Mouse (Mus musculus) forebrain, embryonic 11.5 days (tissue): ENCODE measurements around the gene Nol12. TPM values are rescaled to one million over a fixed set of nuclear protein-coding genes. Genes with fewer than 3 reads are reported as not detected.
A peak's percentile ranks its signal among the peaks of the same experiment; 100 is the strongest.

ENCODE experiments used
- ATAC-seq: fragments of 200-750 bp; cut with Nextera tagmentation; replicated peaks from 2 replicates; pipeline ENCODE4 v1.8.0; 2017; ENCODE audit warnings: moderate TSS enrichment; ENCODE audit not compliant: low FRiP score
- DNase-seq: peaks from one replicate; pipeline ENCODE4 v3.0.0-alpha.2; 2017; ENCODE audit warnings: low spot score
- H3K27ac ChIP-seq: fragments of 300-500 bp; sonication (generic); 2 replicates; pipeline ENCODE4 v1.5.1; 2014; ENCODE audit warnings: low read depth, low read length
- H3K27me3 ChIP-seq: fragments of 300-500 bp; sonication (generic); 2 replicates; pipeline ENCODE4 v1.6.1; 2014; ENCODE audit warnings: mild to moderate bottlenecking, low read length, mixed read lengths; ENCODE audit not compliant: control insufficient read depth, insufficient read depth
- H3K36me3 ChIP-seq: fragments of 300-500 bp; sonication (generic); 2 replicates; pipeline ENCODE4 v1.6.1; 2014; ENCODE audit warnings: mild to moderate bottlenecking, low read length, moderate library complexity, mixed read lengths; ENCODE audit not compliant: control insufficient read depth, insufficient read depth
- H3K4me1 ChIP-seq: fragments of 300-500 bp; sonication (generic); replicated peaks from 2 replicates; pipeline ENCODE4 v1.6.1; 2014; ENCODE audit warnings: low read length, mixed read lengths; ENCODE audit not compliant: control insufficient read depth, insufficient read depth
- H3K4me2 ChIP-seq: fragments of 300-500 bp; sonication (generic); 2 replicates; pipeline ENCODE4 v1.6.1; 2014; ENCODE audit warnings: low read depth, mild to moderate bottlenecking, low read length, moderate library complexity, mixed read lengths; ENCODE audit not compliant: severe bottlenecking
- H3K4me3 ChIP-seq: fragments of 300-500 bp; sonication (generic); 2 replicates; pipeline ENCODE4 v1.5.1; 2014; ENCODE audit warnings: low read depth, low read length
- H3K9ac ChIP-seq: fragments of 300-500 bp; sonication (generic); 2 replicates; pipeline ENCODE4 v1.6.1; 2014; ENCODE audit warnings: low read length
- H3K9me3 ChIP-seq: fragments of 300-500 bp; sonication (generic); 2 replicates; pipeline ENCODE4 v1.6.1; 2016; ENCODE audit warnings: low read length, mixed read lengths; ENCODE audit not compliant: control insufficient read depth
- WGBS: fragments of 180-500 bp; shearing (Covaris S2); extraction: QIAGEN DNeasy Blood & Tissue Kit; methylation state at CpG from one replicate; pipeline ENCODE4 v1.1.7; 2014; 5-methylcytosine and 5-hydroxymethylcytosine counted together
- polyA plus RNA-seq: library from polyadenylated mRNA; unstranded; fragments of >200 nt; fragmentation: Nextera tagmentation; extraction: Ambion mirVana; gene quantifications from 2 replicates; pipeline ENCODE4 v1.2.1, GENCODE M21; 2014

Nol12 gene
- polyA plus RNA-seq, 1 experiment from 2014 or later, result 56.8 TPM

DNA sequence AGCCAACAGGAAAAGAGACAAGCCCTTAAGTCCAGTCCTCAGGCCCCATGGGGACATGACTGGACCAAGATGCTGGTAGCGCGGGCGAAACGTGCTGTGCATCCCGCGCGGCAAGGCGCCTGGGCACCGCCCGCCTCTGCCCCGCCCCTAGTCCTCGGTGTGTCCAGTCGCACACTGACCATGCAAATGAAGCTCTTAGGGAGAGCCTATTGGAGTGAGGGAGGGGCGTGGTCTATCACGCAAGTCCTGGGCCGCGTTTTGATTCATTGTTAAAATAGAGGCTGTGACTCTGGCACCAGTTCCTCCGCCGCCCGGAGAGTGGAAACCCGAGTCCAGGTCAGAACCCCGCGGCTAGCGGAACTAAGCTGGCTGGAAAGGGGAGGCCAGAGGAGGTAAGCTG, 12.9 kb downstream of the Nol12 start, which contains the start of gene Triobp:
Gene Triobp, plus strand, starts transcription at position 68 of the 400 bp plus-strand sequence.
- H3K4me1 ChIP-seq, result peaks cover 6% of the 10 kb centered on the region; the same call in 1 of the 2 replicates
- WGBS, result 0% methylated on average over 24 of the region's 24 CpGs
- H3K4me3 ChIP-seq, result peak within 1 kb of the TSS; percentile 47
- H3K36me3 ChIP-seq, result no peaks in the 10 kb centered on the region
- no peaks in the 10 kb centered on the region; the same call in 1 of the 2 replicates for H3K27me3 ChIP-seq
- peak within 1 kb of the TSS; percentile 78 for H3K4me2 ChIP-seq
- H3K9me3 ChIP-seq, result no peaks in the 10 kb centered on the region
- ATAC-seq (peak; percentile 97), DNase-seq (peak; percentile 93)
- H3K27ac ChIP-seq, result 0 out of 2 replicates have a peak within 1 kb of the TSS, but pooled peaks have one; percentile 26
- peak within 1 kb of the TSS; percentile 62 for H3K9ac ChIP-seq

DNA sequence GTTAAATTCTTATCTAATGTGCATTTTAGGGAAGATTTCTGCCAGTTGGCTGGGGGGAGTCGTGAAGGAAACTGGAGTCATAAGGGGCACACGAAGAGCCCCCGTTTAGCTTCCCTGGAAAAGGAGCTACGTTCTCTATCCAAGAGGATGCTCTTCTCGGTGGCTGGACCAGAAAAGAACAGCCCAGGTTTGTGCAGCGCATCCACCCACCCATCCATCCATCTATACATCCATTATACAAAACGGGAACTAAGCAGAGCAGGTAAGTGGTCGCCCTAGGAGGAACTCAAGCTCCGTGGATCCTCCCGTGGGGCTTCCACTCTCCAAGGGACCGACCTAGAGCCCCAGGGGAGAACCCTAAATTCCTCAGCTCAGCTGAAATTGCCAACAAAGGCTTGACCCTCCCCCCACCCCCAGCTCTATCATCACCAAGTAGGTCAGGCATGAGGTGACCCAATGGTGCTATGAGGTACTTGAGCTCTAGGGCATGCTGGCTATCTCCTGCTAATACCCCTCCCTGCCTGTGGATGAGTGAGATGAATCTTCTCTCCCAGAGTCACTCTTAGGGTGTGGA, 13.5 kb downstream of the Nol12 start:
- H3K9ac ChIP-seq, result peak overlapping the region; percentile 62
- H3K27ac ChIP-seq, result 0 out of 2 replicates have a peak overlapping the region, but pooled peaks have one; percentile 26
- 4% methylated on average over 11 of the region's 11 CpGs for WGBS
- no peaks in the 10 kb centered on the region for H3K9me3 ChIP-seq
- H3K4me3 ChIP-seq, result peak overlapping the region; percentile 47
- ATAC-seq (0 out of 2 replicates have a peak, but pooled peaks have one; percentile 18), DNase-seq (no peak)
- peak overlapping the region; percentile 78 for H3K4me2 ChIP-seq
- no peaks in the 10 kb centered on the region; the same call in 1 of the 2 replicates for H3K27me3 ChIP-seq
- no peaks in the 10 kb centered on the region for H3K36me3 ChIP-seq
- peaks cover 6% of the 10 kb centered on the region; the same call in 1 of the 2 replicates for H3K4me1 ChIP-seq

DNA sequence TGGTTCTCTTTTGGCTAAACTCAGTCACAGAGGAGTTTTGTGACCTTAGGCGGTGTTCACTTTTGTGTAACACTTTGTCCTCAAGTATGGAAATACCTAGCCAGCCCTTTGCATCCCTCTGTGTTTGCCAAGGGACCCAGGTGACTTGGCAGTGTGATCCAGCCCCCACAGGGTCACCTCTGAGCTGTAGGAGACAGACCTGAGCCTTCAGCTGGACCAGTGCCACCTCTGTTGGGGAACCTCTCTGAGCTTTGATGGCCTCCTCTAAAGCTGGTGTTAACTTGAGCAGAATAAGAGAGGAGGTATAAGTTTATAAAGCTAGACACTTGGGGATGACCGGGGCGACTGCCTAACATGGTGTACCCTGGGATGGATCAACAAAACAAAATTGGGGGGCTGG, 14.2 kb downstream of the Nol12 start:
- H3K27me3 ChIP-seq, result no peaks in the 10 kb centered on the region; the same call in 1 of the 2 replicates
- H3K27ac ChIP-seq, result no peak overlapping the region
- H3K4me3 ChIP-seq, result no peak overlapping the region
- no peak overlapping the region; the same call in 1 of the 2 replicates for H3K9ac ChIP-seq
- H3K4me2 ChIP-seq, result peak overlapping the region; percentile 78
- no peaks in the 10 kb centered on the region for H3K36me3 ChIP-seq
- WGBS, result 93% methylated on average over 3 of the region's 3 CpGs
- peaks cover 6% of the 10 kb centered on the region; the same call in 1 of the 2 replicates for H3K4me1 ChIP-seq
- ATAC-seq, result no peak
- no peak for DNase-seq
- no peaks in the 10 kb centered on the region for H3K9me3 ChIP-seq

DNA sequence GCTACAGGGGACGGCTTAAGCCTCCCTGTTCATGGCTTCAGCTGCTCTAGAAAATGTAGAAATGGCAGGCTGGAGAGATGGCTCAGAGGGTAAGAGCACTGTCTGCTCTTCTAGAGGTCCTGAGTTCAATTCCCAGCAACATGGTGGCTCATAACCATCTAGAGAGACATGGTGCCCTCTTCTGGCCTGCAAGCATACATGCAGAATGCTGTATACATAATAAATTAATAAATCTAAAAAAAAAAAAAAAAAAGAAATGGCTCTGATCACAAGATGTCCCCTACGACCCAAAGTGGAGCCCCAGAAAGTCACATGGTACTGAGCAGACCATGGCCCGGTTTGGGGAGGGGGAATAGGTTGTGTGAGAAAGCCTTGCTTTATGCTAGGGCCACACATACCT, 20.9 kb downstream of the Nol12 start:
- WGBS, result 75% methylated on average over 3 of the region's 3 CpGs
- no peaks in the 10 kb centered on the region for H3K27me3 ChIP-seq
- H3K4me3 ChIP-seq, result no peak overlapping the region
- no peaks in the 10 kb centered on the region for H3K9me3 ChIP-seq
- ATAC-seq (no peak), DNase-seq (no peak)
- no peaks in the 10 kb centered on the region for H3K36me3 ChIP-seq
- no peak overlapping the region for H3K27ac ChIP-seq
- H3K9ac ChIP-seq, result no peak overlapping the region
- no peak overlapping the region for H3K4me2 ChIP-seq
- no peaks in the 10 kb centered on the region for H3K4me1 ChIP-seq

DNA sequence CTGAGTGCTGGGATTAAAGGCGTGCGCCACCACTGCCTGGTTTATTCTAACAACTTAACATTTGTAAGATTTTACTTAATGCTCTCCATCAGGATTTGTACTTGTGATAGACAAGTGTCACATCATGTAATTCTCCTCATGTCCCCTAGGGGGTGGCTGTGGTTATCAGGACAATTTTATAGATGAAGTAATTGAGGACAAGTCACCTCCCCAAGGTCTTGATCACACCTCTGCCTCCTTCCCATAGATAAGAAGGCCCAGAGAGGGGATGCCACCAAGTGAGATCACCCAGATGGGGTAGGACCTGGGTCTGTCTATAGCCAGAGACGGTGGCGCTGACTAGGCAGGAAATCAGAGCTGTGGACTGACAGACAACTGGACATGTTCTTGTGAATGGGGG, 21.6 kb downstream of the Nol12 start:
- Histone ChIP-seq H3K27ac (no peak overlapping the region), H3K36me3 (no peaks in the 10 kb centered on the region), H3K27me3 (no peaks in the 10 kb centered on the region), H3K4me1 (no peaks in the 10 kb centered on the region), H3K4me3 (no peak overlapping the region), H3K4me2 (no peak overlapping the region), H3K9me3 (no peaks in the 10 kb centered on the region), H3K9ac (no peak overlapping the region)
- DNase-seq (no peak), ATAC-seq (0 out of 2 replicates have a peak, but pooled peaks have one; percentile 18)
- WGBS, result 91% methylated on average over 4 of the region's 4 CpGs

DNA sequence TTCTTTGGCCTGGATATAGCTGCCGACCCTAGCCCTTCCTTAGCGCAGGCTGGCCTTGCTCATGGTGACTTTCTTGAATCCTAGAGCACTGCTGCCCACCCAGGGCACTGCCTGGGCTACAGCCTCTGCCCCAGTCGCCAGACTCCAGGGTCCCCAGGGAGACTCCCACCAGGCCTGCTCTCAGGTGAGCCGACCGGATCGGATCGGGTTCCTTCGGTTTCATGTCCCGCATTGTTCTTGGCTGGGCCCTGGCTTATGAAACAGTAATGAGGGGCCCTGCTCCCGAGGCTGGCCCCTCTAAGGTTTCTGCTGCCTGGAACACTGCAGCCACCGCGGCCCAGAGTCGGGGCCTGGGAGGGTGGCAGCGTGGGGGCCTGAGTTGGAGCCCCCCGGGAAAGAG, 22.3 kb downstream of the Nol12 start:
- H3K4me1 ChIP-seq, result no peaks in the 10 kb centered on the region
- ATAC-seq (no peak), DNase-seq (no peak)
- no peak overlapping the region for H3K27ac ChIP-seq
- no peaks in the 10 kb centered on the region for H3K36me3 ChIP-seq
- no peak overlapping the region for H3K9ac ChIP-seq
- no peak overlapping the region for H3K4me2 ChIP-seq
- no peaks in the 10 kb centered on the region for H3K27me3 ChIP-seq
- WGBS, result 79% methylated on average over 15 of the region's 15 CpGs
- H3K4me3 ChIP-seq, result no peak overlapping the region
- H3K9me3 ChIP-seq, result no peaks in the 10 kb centered on the region

DNA sequence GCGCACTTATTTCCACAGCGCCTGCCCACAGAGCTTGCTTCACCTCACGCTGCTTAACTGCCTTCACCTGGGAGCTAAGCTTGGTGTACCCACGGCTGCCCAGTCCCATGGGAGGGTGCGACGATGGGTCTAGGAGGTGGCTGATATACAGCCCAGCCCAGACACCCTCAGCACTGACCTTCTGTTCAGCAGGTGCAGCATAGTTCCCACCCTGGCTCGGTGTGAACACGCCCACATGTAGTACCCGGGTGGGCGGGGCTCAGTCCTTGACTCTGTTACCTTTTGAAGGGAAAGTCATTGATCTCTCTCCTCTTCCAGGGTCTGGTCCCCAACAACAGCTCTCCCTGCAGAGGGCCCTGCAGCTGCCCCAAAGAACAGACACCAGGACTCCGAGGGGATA, 24.8 kb downstream of the Nol12 start:
- Histone ChIP-seq H3K9ac (no peak overlapping the region), H3K4me1 (0 out of 2 replicates have a peak, but pooled peaks cover 2% of the 10 kb centered on the region), H3K36me3 (no peaks in the 10 kb centered on the region), H3K27ac (no peak overlapping the region), H3K4me2 (no peak overlapping the region), H3K9me3 (no peaks in the 10 kb centered on the region), H3K27me3 (no peaks in the 10 kb centered on the region), H3K4me3 (no peak overlapping the region)
- ATAC-seq, result no peak
- WGBS, result 90% methylated on average over 11 of the region's 11 CpGs
- DNase-seq, result no peak

DNA sequence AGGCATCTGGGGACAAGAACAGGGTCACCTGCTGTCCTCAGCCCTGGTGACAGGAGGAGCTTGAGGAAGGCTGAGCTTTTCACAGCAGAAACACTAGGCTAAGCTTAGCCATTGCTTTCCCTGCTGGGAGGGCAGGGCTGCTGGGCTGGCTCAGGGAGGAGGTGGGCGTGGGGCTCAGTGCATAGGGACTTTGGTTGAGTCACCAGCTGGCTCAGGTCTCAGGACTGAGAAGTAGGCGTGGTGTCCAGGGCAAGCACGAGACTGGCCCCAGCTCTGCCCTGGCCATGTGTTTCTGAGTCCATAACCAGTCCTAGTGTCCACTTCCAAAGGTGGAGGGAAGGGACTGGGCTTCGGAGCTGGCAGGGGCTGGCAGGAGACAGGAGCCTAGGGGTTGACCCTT, 25.4 kb downstream of the Nol12 start:
- no peak overlapping the region for H3K9ac ChIP-seq
- H3K4me2 ChIP-seq, result no peak overlapping the region
- no peaks in the 10 kb centered on the region for H3K27me3 ChIP-seq
- H3K4me1 ChIP-seq, result 0 out of 2 replicates have a peak, but pooled peaks cover 2% of the 10 kb centered on the region
- ATAC-seq, result no peak
- H3K36me3 ChIP-seq, result no peaks in the 10 kb centered on the region
- DNase-seq, result no peak
- no peaks in the 10 kb centered on the region for H3K9me3 ChIP-seq
- H3K27ac ChIP-seq, result no peak overlapping the region
- WGBS, result 79% methylated on average over 4 of the region's 4 CpGs
- H3K4me3 ChIP-seq, result no peak overlapping the region

DNA sequence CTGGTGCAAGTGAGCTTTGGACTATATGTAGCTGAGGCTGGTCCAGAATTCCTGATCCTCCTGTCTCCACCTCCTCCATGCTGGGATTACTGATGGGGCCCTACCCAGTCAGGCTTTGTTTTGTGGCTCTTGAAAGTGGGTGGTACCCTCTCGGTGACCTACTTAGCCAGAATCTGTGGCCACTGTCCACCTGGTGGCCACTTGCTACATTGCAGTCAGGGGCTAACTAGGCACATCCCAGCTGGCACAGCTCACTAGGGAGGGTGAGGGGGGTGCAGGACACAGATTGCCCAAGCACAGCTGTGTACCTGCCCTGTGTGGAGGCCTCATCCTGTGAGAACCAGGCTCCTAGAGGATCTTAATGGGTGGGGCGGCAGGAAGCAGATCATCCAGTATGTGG, 28.2 kb downstream of the Nol12 start:
- no peak overlapping the region for H3K27ac ChIP-seq
- WGBS, result 37% methylated on average over 2 of the region's 2 CpGs
- ATAC-seq, result 0 out of 2 replicates have a peak, but pooled peaks have one; percentile 24
- no peak overlapping the region for H3K4me2 ChIP-seq
- H3K4me3 ChIP-seq, result no peak overlapping the region
- peak; percentile 73 for DNase-seq
- H3K9ac ChIP-seq, result no peak overlapping the region
- no peaks in the 10 kb centered on the region; the same call in 1 of the 2 replicates for H3K36me3 ChIP-seq
- H3K9me3 ChIP-seq, result no peaks in the 10 kb centered on the region
- no peaks in the 10 kb centered on the region for H3K27me3 ChIP-seq
- 0 out of 2 replicates have a peak, but pooled peaks cover 2% of the 10 kb centered on the region for H3K4me1 ChIP-seq
